Comparison of ENCODE assay signal across 10 mouse cellular contexts in the genomic region with DNA sequence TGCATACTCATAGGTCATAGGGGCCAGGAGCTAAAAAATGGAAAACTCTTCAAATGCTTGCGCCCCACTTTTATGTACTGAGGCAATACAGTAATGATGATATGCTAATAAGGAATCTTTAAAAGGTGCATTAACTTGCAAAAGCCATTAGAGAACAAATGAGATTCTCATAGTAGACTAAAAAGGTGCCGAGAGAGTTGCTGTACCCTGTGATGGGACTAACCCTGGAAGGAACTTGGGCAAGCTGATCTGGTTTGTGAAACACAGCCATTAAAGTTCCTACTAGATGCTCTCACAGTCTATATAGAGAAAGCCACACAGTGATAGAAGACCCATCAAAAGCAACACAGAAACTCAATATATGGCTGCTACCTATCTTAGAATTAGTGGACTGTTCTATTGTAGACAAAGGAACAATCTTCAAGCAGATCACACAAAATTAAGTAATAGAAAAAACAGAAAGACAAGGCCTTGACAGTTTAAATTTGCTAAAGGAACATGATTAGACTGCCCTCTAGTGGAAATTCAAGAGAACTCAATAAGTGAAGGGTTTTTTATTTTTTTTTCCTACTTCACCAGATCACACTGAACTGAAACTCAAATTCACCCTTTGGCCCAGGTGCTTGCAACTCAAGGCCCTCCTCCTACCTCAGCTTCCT. TPM values are rescaled to one million over a fixed set of nuclear protein-coding genes. Genes with fewer than 3 reads are reported as not detected.
DNase-seq lines count a peak whose midpoint lies in the region; ATAC-seq and TF ChIP-seq lines count a peak whose summit lies in the region.
"Had no signal": no experiment of that assay in that cellular context is flagged by ENCODE, and none has a peak within 500 bp of the region (broad histone marks: within the 10 kb centered on the region; RNA-seq: fewer than 3 reads in every experiment).

No protein-coding gene starts in this region.

- peaks cover 13% of the 10 kb centered on the region; the same call in 1 of the 2 replicates for H3K36me3 ChIP-seq in lung, embryonic 14.5 days (ENCODE audit: insufficient read depth)
- 0 out of 2 replicates have a peak, but pooled peaks cover 2% of the 10 kb centered on the region for H3K36me3 ChIP-seq in hindbrain, embryonic 12.5 days

- no peaks in the 10 kb centered on the region for H3K9me3 ChIP-seq in lung, embryonic 14.5 days (ENCODE audit: low read depth, low read length)
- H3K9me3 ChIP-seq in hindbrain, embryonic 12.5 days (replicated peaks), result no peaks in the 10 kb centered on the region

- no peak overlapping the region for H3K4me2 ChIP-seq in lung, embryonic 14.5 days
- H3K4me2 ChIP-seq in hindbrain, embryonic 12.5 days (replicated peaks), result no peak overlapping the region

- WGBS in lung, embryonic 14.5 days, result 82% methylated on average over 2 of the region's 2 CpGs
- WGBS in hindbrain, embryonic 12.5 days, result 73% methylated on average over 2 of the region's 2 CpGs

- peak; percentile 68 for TF ChIP-seq CTCF in lung, embryonic 14.5 days (IDR thresholded peaks at IDR 0.05; ENCODE audit: low read depth)

- peak; percentile 71 for DNase-seq in lung, embryonic 14.5 days
- DNase-seq in lung, adult 18-20 months, result no peak
- peak; percentile 25 for DNase-seq in retina, postnatal 7 days (ENCODE audit: low read depth, low spot score)
- no peak for DNase-seq in kidney, adult 8-10 months
- no peak for DNase-seq in layer of hippocampus, adult 9-10 months (ENCODE audit: low spot score)
- DNase-seq: heart, postnatal 10 days; lung, postnatal 36 days; spleen, adult 18-20 months had no signal

- H3K4me3 ChIP-seq in lung, embryonic 14.5 days (ENCODE audit: low read depth, low read length), result no peak overlapping the region
- H3K4me3 ChIP-seq in hindbrain, embryonic 12.5 days, result no peak overlapping the region

- H3K4me1 ChIP-seq in lung, embryonic 14.5 days (ENCODE audit: insufficient read depth), result no peaks in the 10 kb centered on the region
- peaks cover 7% of the 10 kb centered on the region for H3K4me1 ChIP-seq in hindbrain, embryonic 12.5 days

- ATAC-seq in lung, embryonic 14.5 days (ENCODE audit: insufficient read depth), result no peak
- ATAC-seq in activated CD4-positive, CD25-positive, alpha-beta regulatory T cell, adult 4 months, result peak; percentile 49
- no peak for ATAC-seq in hindbrain, embryonic 12.5 days (ENCODE audit: low FRiP score)

- no peak overlapping the region for H3K9ac ChIP-seq in lung, embryonic 14.5 days
- no peak overlapping the region for H3K9ac ChIP-seq in hindbrain, embryonic 12.5 days

- H3K27me3 ChIP-seq in lung, embryonic 14.5 days (ENCODE audit: insufficient read depth, low read length), result no peaks in the 10 kb centered on the region
- no peaks in the 10 kb centered on the region for H3K27me3 ChIP-seq in hindbrain, embryonic 12.5 days

- no peak overlapping the region for H3K27ac ChIP-seq in lung, embryonic 14.5 days (ENCODE audit: low read depth)
- H3K27ac ChIP-seq in hindbrain, embryonic 12.5 days, result peak overlapping the region; percentile 26; the same call in 1 of the 2 replicates

RNA-seq across cellular contexts. Expression of gene Dtnbp1, which starts 24.3 kb away (rescaled TPM):
- 73.3 and 75.8 TPM in 2 replicates for polyA plus RNA-seq in lung, embryonic 14.5 days (2014; fragmentation: Nextera tagmentation; extraction: Ambion mirVana)
- 10 to 100 TPM; 11.2 to 12.6 TPM for polyA plus RNA-seq in activated CD4-positive, CD25-positive, alpha-beta regulatory T cell, adult 4 months (2017; shearing (Covaris generic))
- 79.3 and 81.6 TPM in 2 replicates for polyA plus RNA-seq in hindbrain, embryonic 12.5 days (2016; fragmentation: Nextera tagmentation; extraction: Ambion mirVana)

Comparison
In these comparisons a context has a peak if more than half of its experiments do, and no peak if none do; other contexts are left out.
1. DNase-seq: peak in lung, embryonic 14.5 days (single experiment) and retina, postnatal 7 days (single experiment); none in lung, adult 18-20 months (0 of 2), kidney, adult 8-10 months (0 of 2) and layer of hippocampus, adult 9-10 months (single experiment).